Mouse (Mus musculus) intestine, embryonic 15.5 days (tissue): ENCODE measurements around the gene Pde4dip. TPM values are rescaled to one million over a fixed set of nuclear protein-coding genes. Genes with fewer than 3 reads are reported as not detected.

Source experiments
- ATAC-seq: fragments of 200-750 bp; cut with Nextera tagmentation; 2 replicates; pipeline ENCODE4 v1.8.0; 2017; ENCODE audit warnings: moderate TSS enrichment, moderate library complexity
- H3K27ac ChIP-seq: fragments of 300-500 bp; sonication (generic); 2 replicates; pipeline ENCODE4 v1.5.1; 2015; ENCODE audit warnings: mild to moderate bottlenecking, inconsistent platforms
- H3K27me3 ChIP-seq: fragments of 300-500 bp; sonication (generic); replicated peaks from 2 replicates; pipeline ENCODE4 v1.6.1; 2015; ENCODE audit warnings: inconsistent platforms
- H3K36me3 ChIP-seq: fragments of 300-500 bp; sonication (generic); 2 replicates; pipeline ENCODE4 v1.6.1; 2015; ENCODE audit warnings: inconsistent platforms
- H3K4me1 ChIP-seq: fragments of 300-500 bp; sonication (generic); replicated peaks from 2 replicates; pipeline ENCODE4 v1.6.1; 2015; ENCODE audit warnings: inconsistent platforms
- H3K4me2 ChIP-seq: fragments of 300-500 bp; sonication (generic); replicated peaks from 2 replicates; pipeline ENCODE4 v1.6.1; 2015; ENCODE audit warnings: mild to moderate bottlenecking, inconsistent platforms
- H3K4me3 ChIP-seq: fragments of 300-500 bp; sonication (generic); replicated peaks from 2 replicates; pipeline ENCODE4 v1.5.1; 2015; ENCODE audit warnings: inconsistent platforms
- H3K9ac ChIP-seq: fragments of 300-500 bp; sonication (generic); 2 replicates; pipeline ENCODE4 v1.6.1; 2015; ENCODE audit warnings: inconsistent platforms
- H3K9me3 ChIP-seq: fragments of 300-500 bp; sonication (generic); 2 replicates; pipeline ENCODE4 v1.6.1; 2016; ENCODE audit warnings: inconsistent platforms
- WGBS: fragments of 180-500 bp; shearing (Covaris S2); methylation state at CpG from one replicate; pipeline ENCODE4 v1.1.7; 2015; 5-methylcytosine and 5-hydroxymethylcytosine counted together
- polyA plus RNA-seq: library from polyadenylated mRNA; unstranded; fragments of >200 nt; fragmentation: Nextera tagmentation; extraction: Ambion mirVana; gene quantifications from 2 replicates; pipeline ENCODE4 v1.2.1, GENCODE M21; 2015

The Pde4dip gene
- polyA plus RNA-seq, 1 experiment from 2014 or later: 23.8 TPM

GRCm38 (mm10) chr3:97830122-97830521, 58.4 kb downstream of the Pde4dip start:
- no peaks in the 10 kb centered on the region for H3K9me3 ChIP-seq
- 51% methylated on average over 2 of the region's 2 CpGs for WGBS
- H3K9ac ChIP-seq: no peak overlapping the region
- no peak for ATAC-seq
- H3K4me1 ChIP-seq: peaks cover 1% of the 10 kb centered on the region; the same call in 1 of the 2 replicates
- H3K4me3 ChIP-seq: no peak overlapping the region
- no peak overlapping the region for H3K4me2 ChIP-seq
- H3K27me3 ChIP-seq: peaks cover 3% of the 10 kb centered on the region; the same call in 1 of the 2 replicates
- no peak overlapping the region for H3K27ac ChIP-seq
- no peaks in the 10 kb centered on the region for H3K36me3 ChIP-seq

GRCm38 (mm10) chr3:97828286-97828685, 60.2 kb downstream of the Pde4dip start:
- Histone ChIP-seq H3K4me2 (no peak overlapping the region), H3K4me1 (peaks cover 12% of the 10 kb centered on the region; the same call in 1 of the 2 replicates), H3K27ac (no peak overlapping the region), H3K36me3 (no peaks in the 10 kb centered on the region), H3K9ac (no peak overlapping the region), H3K4me3 (no peak overlapping the region), H3K27me3 (peaks cover 3% of the 10 kb centered on the region; the same call in 1 of the 2 replicates), H3K9me3 (no peaks in the 10 kb centered on the region)
- ATAC-seq: no peak
- WGBS: 87% methylated on average over 4 of the region's 4 CpGs

DNA sequence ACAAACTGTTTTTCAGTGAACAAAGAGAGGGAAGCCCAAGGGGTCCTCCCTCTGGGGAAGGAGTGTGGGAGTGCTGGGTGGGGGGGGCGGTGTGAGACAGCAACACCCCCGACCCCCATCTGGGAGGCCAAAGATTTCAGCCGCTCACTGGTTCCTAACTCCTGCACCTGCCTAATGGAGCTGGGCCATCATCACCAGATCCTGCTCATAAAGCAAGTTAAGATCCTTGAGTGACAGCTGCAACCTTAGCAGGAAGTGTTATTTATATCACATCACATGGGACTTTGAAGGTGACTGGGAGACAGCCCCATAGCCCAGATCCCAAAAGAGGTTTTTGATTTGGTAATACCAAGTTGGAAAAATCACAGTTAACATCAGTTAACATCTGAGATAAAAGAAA, 63.3 kb downstream of the Pde4dip start:
- ATAC-seq: 0 out of 2 replicates have a peak, but pooled peaks have one; percentile 11
- Histone ChIP-seq H3K27me3 (peaks cover 3% of the 10 kb centered on the region; the same call in 1 of the 2 replicates), H3K9me3 (no peaks in the 10 kb centered on the region), H3K4me1 (peaks cover 12% of the 10 kb centered on the region; the same call in 1 of the 2 replicates), H3K4me2 (peak overlapping the region; percentile 90), H3K36me3 (no peaks in the 10 kb centered on the region), H3K27ac (no peak overlapping the region), H3K4me3 (no peak overlapping the region), H3K9ac (no peak overlapping the region)
- WGBS: 30% methylated on average over 3 of the region's 3 CpGs

DNA sequence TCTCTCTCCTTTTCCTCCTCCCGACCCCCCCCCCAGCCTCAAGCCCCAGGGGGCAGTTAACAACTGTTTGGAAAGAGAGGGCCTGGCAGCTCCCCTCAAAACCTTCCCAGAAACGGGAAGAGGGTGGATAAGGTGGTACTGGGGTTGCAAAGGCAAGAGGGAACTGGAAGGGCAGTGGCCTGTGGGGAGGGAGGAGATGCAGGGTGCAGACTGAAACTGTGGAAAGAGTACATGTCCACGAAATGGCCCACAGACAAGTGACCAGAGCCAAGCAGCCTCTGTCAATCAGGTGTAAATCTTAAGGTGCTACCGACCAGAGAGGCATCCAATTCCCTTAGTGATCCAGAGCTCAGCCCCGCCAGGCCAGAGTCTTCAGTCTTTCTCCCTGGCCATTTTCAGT, 63.8 kb downstream of the Pde4dip start:
- Histone ChIP-seq H3K27me3 (peaks cover 3% of the 10 kb centered on the region; the same call in 1 of the 2 replicates), H3K9me3 (no peaks in the 10 kb centered on the region), H3K9ac (no peak overlapping the region), H3K36me3 (no peaks in the 10 kb centered on the region), H3K4me1 (peaks cover 12% of the 10 kb centered on the region; the same call in 1 of the 2 replicates), H3K4me3 (peak overlapping the region; percentile 46), H3K27ac (no peak overlapping the region), H3K4me2 (peak overlapping the region; percentile 90)
- peak; percentile 39; the same call in 1 of the 2 replicates for ATAC-seq
- 10% methylated on average over 4 of the region's 5 CpGs for WGBS

DNA sequence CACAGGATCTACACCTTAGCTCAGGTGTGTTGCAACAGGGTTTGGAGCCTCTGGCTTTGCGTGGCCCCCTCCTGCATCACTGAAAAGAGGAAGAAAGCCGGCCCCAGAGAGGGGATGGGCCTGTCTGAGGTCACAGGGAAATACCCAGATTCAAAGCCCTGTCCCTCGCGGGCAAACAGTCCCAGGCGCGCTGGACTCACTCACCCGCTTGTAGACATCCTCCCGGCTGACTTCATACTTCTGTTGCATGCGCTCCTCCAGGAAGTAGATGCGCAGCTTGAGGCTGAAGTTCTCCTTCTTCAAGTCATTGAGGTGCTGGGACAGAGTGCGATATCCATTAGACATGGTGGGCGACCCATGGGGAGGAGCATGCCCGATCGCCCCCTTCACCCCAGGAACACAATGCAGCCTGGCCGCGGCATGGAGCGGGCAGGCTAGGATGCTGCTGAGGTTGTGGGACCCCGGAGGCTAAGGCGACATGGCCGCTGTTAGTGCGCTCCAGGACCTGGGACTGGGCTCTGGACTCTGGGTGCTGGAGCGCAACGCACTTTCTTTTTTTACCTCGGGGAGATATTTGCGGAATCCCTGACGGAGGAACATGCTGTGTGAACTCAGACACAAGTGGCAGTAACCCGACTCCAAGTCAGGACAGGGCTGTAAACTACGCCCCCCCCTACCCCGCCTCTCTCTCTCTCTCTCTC, 64.3 kb downstream of the Pde4dip start:
- Histone ChIP-seq H3K9me3 (no peaks in the 10 kb centered on the region), H3K9ac (peak overlapping the region; percentile 44), H3K4me1 (peaks cover 12% of the 10 kb centered on the region; the same call in 1 of the 2 replicates), H3K27me3 (peaks cover 3% of the 10 kb centered on the region; the same call in 1 of the 2 replicates), H3K36me3 (no peaks in the 10 kb centered on the region), H3K4me2 (peak overlapping the region; percentile 90), H3K4me3 (peak overlapping the region; percentile 46), H3K27ac (0 out of 2 replicates have a peak overlapping the region, but pooled peaks have one; percentile 32)
- peak; percentile 79 for ATAC-seq
- WGBS: under 1% methylated on average over 27 of the region's 29 CpGs

- no peak overlapping the region for H3K27ac ChIP-seq
- WGBS: 32% methylated on average over 6 of the region's 6 CpGs
- H3K4me2 ChIP-seq: peak overlapping the region; percentile 90
- no peaks in the 10 kb centered on the region for H3K9me3 ChIP-seq
- no peaks in the 10 kb centered on the region for H3K36me3 ChIP-seq
- H3K4me3 ChIP-seq: no peak overlapping the region
- no peak overlapping the region for H3K9ac ChIP-seq
- H3K4me1 ChIP-seq: peaks cover 12% of the 10 kb centered on the region; the same call in 1 of the 2 replicates
- no peaks in the 10 kb centered on the region; the same call in 1 of the 2 replicates for H3K27me3 ChIP-seq
- ATAC-seq: no peak
These were observed 65.1 kb downstream of the Pde4dip start for GRCm38 (mm10) chr3:97823438-97823837.

DNA sequence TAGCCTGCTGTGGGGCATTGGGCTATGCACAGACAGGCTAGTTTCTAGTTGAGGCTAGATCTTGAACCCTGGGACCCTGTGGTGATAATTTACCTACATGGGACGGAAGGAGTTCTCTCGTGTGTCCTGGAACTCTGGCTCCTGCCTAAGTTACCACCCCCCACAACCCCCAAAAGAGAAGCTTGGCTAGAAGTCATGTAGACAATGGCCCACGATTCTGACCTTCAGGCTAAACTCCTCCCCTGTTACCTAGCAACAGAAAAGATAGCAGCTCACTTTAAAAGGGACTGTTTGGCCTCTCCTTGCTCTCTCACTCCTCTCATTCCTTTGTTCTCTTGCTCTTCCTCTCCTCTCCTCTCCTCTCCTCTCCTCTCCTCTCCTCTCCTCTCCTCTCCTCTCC, 69.5 kb downstream of the Pde4dip start:
- Histone ChIP-seq H3K4me3 (no peak overlapping the region), H3K36me3 (no peaks in the 10 kb centered on the region), H3K9me3 (no peaks in the 10 kb centered on the region), H3K4me2 (no peak overlapping the region), H3K27ac (peak overlapping the region; percentile 73), H3K4me1 (0 out of 2 replicates have a peak, but pooled peaks cover 4% of the 10 kb centered on the region), H3K27me3 (no peaks in the 10 kb centered on the region), H3K9ac (no peak overlapping the region)
- ATAC-seq: peak; percentile 3; the same call in 1 of the 2 replicates
- WGBS: 41% methylated on average over 3 of the region's 3 CpGs

- H3K27ac ChIP-seq: peak overlapping the region; percentile 73
These were observed 70.0 kb downstream of the Pde4dip start for GRCm38 (mm10) chr3:97818383-97818982.

GRCm38 (mm10) chr3:97811651-97812399, 76.7 kb downstream of the Pde4dip start:
- peak; percentile 77 for ATAC-seq
- H3K36me3 ChIP-seq: no peaks in the 10 kb centered on the region
- 27% methylated on average over 7 of the region's 7 CpGs for WGBS
- H3K9me3 ChIP-seq: no peaks in the 10 kb centered on the region
- H3K4me3 ChIP-seq: no peak overlapping the region
- no peaks in the 10 kb centered on the region for H3K27me3 ChIP-seq
- no peak overlapping the region for H3K9ac ChIP-seq
- no peak overlapping the region for H3K27ac ChIP-seq
- H3K4me1 ChIP-seq: no peaks in the 10 kb centered on the region
- no peak overlapping the region for H3K4me2 ChIP-seq

More at GRCm38 (mm10) chr3:97818383-97818982, 70.0 kb downstream of the Pde4dip start:
- 64% methylated on average over 1 of the region's 1 CpGs for WGBS
- H3K27me3 ChIP-seq: no peaks in the 10 kb centered on the region
- no peak overlapping the region for H3K9ac ChIP-seq
- H3K4me2 ChIP-seq: peak overlapping the region; percentile 36
- H3K4me1 ChIP-seq: no peaks in the 10 kb centered on the region
- no peaks in the 10 kb centered on the region for H3K36me3 ChIP-seq
- ATAC-seq: peak; percentile 68
- H3K9me3 ChIP-seq: no peaks in the 10 kb centered on the region
- no peak overlapping the region for H3K4me3 ChIP-seq

GRCm38 (mm10) chr3:97811158-97811557, 77.3 kb downstream of the Pde4dip start:
- WGBS: 20% methylated on average over 6 of the region's 6 CpGs
- no peak overlapping the region for H3K4me2 ChIP-seq
- no peak for ATAC-seq
- H3K27ac ChIP-seq: no peak overlapping the region
- no peak overlapping the region for H3K4me3 ChIP-seq
- no peaks in the 10 kb centered on the region for H3K4me1 ChIP-seq
- H3K9me3 ChIP-seq: no peaks in the 10 kb centered on the region
- H3K27me3 ChIP-seq: no peaks in the 10 kb centered on the region
- H3K36me3 ChIP-seq: no peaks in the 10 kb centered on the region
- no peak overlapping the region for H3K9ac ChIP-seq

DNA sequence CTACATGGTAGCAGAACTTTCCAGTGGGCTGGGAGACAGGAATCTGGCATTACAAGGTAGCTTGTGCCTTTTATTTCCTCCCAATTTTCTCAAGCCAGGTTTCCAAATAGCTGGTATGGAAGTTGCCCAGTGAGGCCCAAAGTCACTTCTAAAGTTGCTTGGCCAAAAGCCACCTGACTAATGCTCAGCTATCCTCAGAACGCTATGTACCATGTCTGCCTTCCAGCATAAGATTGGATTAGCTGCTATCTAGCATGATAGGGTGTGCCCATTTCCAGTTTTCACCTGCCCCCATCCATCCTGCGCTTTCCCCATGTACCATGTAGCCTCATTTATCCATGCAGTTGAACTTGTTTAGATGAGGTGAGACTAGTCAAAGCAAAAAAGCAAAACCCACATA, 78.2 kb downstream of the Pde4dip start:
- Histone ChIP-seq H3K27ac (no peak overlapping the region), H3K4me1 (no peaks in the 10 kb centered on the region), H3K36me3 (no peaks in the 10 kb centered on the region), H3K9ac (no peak overlapping the region), H3K4me3 (no peak overlapping the region), H3K4me2 (no peak overlapping the region), H3K27me3 (no peaks in the 10 kb centered on the region), H3K9me3 (no peaks in the 10 kb centered on the region)
- no peak for ATAC-seq
- WGBS: 86% methylated on average over 2 of the region's 2 CpGs

GRCm38 (mm10) chr3:97805559-97805958, 82.9 kb downstream of the Pde4dip start:
- no peak for ATAC-seq
- H3K9ac ChIP-seq: no peak overlapping the region

More at GRCm38 (mm10) chr3:97805559-97805958, 82.9 kb downstream of the Pde4dip start:
- Histone ChIP-seq H3K36me3 (no peaks in the 10 kb centered on the region), H3K4me1 (0 out of 2 replicates have a peak, but pooled peaks cover 5% of the 10 kb centered on the region), H3K9me3 (no peaks in the 10 kb centered on the region), H3K4me2 (no peak overlapping the region), H3K27me3 (no peaks in the 10 kb centered on the region), H3K4me3 (no peak overlapping the region), H3K27ac (no peak overlapping the region)
- 90% methylated on average over 2 of the region's 2 CpGs for WGBS
